Mouse (Mus musculus) MEL (cell line): Measurements from ENCODE around the gene Shld2. TPM values are rescaled to one million over a fixed set of nuclear protein-coding genes. Genes with fewer than 3 reads are reported as not detected.
A peak's percentile ranks its signal among the peaks of the same experiment; 100 is the strongest.

Experiments
- DNase-seq: peaks from one replicate; pipeline ENCODE4 v3.0.0; 2011; ENCODE audit warnings: low read depth, low spot score
- H3K27ac ChIP-seq: 2 replicates; pipeline ENCODE4 v1.5.1; 2012; ENCODE audit warnings: low read depth, mild to moderate bottlenecking, control low read depth, low read length, moderate library complexity; ENCODE audit not compliant: control insufficient read depth
- H3K27me3 ChIP-seq, 2 experiments: fragments of 150-350 bp in 1 of 2; sonication (generic) in 1 of 2; 2 replicates each; pipeline ENCODE4 v1.6.1; 2012; ENCODE audit warnings: low read length in 2 of 2, mild to moderate bottlenecking in 2 of 2, improper control_type of control experiment in 1 of 2, moderate library complexity in 1 of 2; ENCODE audit not compliant: insufficient read depth in 2 of 2, control insufficient read depth in 1 of 2
- H3K36me3 ChIP-seq, 2 experiments: 2 replicates each; pipeline ENCODE4 v1.6.1; 2012 to 2014; ENCODE audit warnings: low read length in 2 of 2, improper control_type of control experiment in 1 of 2, inconsistent platforms in 1 of 2, mild to moderate bottlenecking in 1 of 2; ENCODE audit not compliant: insufficient read depth in 2 of 2, control insufficient read depth in 1 of 2
- H3K4me1 ChIP-seq, 2 experiments: fragments of 150-350 bp in 1 of 2; sonication (generic) in 1 of 2; 2 replicates each; pipeline ENCODE4 v1.6.1; 2012; ENCODE audit warnings: low read length in 2 of 2, improper control_type of control experiment in 1 of 2, mild to moderate bottlenecking in 1 of 2; ENCODE audit not compliant: insufficient read depth in 2 of 2, control insufficient read depth in 1 of 2
- H3K4me3 ChIP-seq, 2 experiments: fragments of 150-350 bp in 1 of 2; sonication (generic) in 1 of 2; 2 replicates each; pipeline ENCODE4 v1.5.1; 2012; ENCODE audit warnings: low read depth in 2 of 2, low read length in 2 of 2, mild to moderate bottlenecking in 2 of 2, moderate library complexity in 2 of 2, control low read depth in 1 of 2, improper control_type of control experiment in 1 of 2; ENCODE audit not compliant: control insufficient read depth in 1 of 2, insufficient read depth in 1 of 2
- H3K79me2 ChIP-seq: 2 replicates; pipeline ENCODE4 v1.6.1; 2012; ENCODE audit warnings: mild to moderate bottlenecking, low read length, moderate library complexity; ENCODE audit not compliant: control insufficient read depth, poor library complexity, insufficient read depth
- H3K9ac ChIP-seq: 2 replicates; pipeline ENCODE4 v1.6.1; 2012; ENCODE audit warnings: low read depth, mild to moderate bottlenecking, control low read depth, low read length, moderate library complexity; ENCODE audit not compliant: control insufficient read depth, poor library complexity, severe bottlenecking
- H3K9me3 ChIP-seq: fragments of 150-350 bp; sonication (generic); replicated peaks from 2 replicates; pipeline ENCODE4 v1.6.1; 2012; ENCODE audit warnings: mild to moderate bottlenecking, low read length, improper control_type of control experiment, moderate library complexity; ENCODE audit not compliant: insufficient read depth
- BHLHE40 ChIP-seq: IDR thresholded peaks from 2 replicates; pipeline ENCODE4 v1.6.1; 2012; ENCODE audit warnings: low read depth, mild to moderate bottlenecking, inconsistent platforms, low read length, improper control_type of control experiment, borderline replicate concordance
- CHD1 ChIP-seq: IDR thresholded peaks from 2 replicates; pipeline ENCODE4 v1.6.1; 2012; ENCODE audit warnings: low read depth, mild to moderate bottlenecking, inconsistent platforms, low read length, improper control_type of control experiment
- CHD2 ChIP-seq: IDR thresholded peaks from 2 replicates; pipeline ENCODE4 v1.6.1; 2011; ENCODE audit warnings: low read length, improper control_type of control experiment
- E2F4 ChIP-seq: IDR thresholded peaks from 2 replicates; pipeline ENCODE4 v1.6.1; 2011; ENCODE audit warnings: low read depth, low read length, improper control_type of control experiment, borderline replicate concordance
- GATA1 ChIP-seq: IDR thresholded peaks from 2 replicates; pipeline ENCODE4 v1.6.1; 2011; ENCODE audit warnings: low read depth, low read length, improper control_type of control experiment
- HCFC1 ChIP-seq: IDR thresholded peaks from 2 replicates; pipeline ENCODE4 v1.6.1; 2012; ENCODE audit warnings: low read depth, mild to moderate bottlenecking, inconsistent platforms, low read length, improper control_type of control experiment, moderate library complexity
- KAT2A ChIP-seq: conservative IDR thresholded peaks from 2 replicates; pipeline ENCODE4 v1.6.1; 2012; ENCODE audit warnings: low read depth, low read length, improper control_type of control experiment, inconsistent platforms
- MAFK ChIP-seq: IDR thresholded peaks from 2 replicates; pipeline ENCODE4 v1.6.1; 2011; ENCODE audit warnings: low read depth, mild to moderate bottlenecking, low read length, improper control_type of control experiment, borderline replicate concordance
- MAX ChIP-seq: IDR thresholded peaks from 2 replicates; pipeline ENCODE4 v1.6.1; 2011; ENCODE audit warnings: low read length, improper control_type of control experiment
- MAZ ChIP-seq: IDR thresholded peaks from 2 replicates; pipeline ENCODE4 v1.6.1; 2012; ENCODE audit warnings: low read depth, mild to moderate bottlenecking, inconsistent platforms, low read length, improper control_type of control experiment
- MXI1 ChIP-seq: IDR thresholded peaks from 2 replicates; pipeline ENCODE4 v1.6.1; 2011; ENCODE audit warnings: mild to moderate bottlenecking, low read depth, low read length, improper control_type of control experiment
- POLR2A ChIP-seq, 2 experiments: IDR thresholded peaks; 2 replicates each; pipeline ENCODE4 v1.6.1; 2011 to 2012; ENCODE audit warnings: low read length in 2 of 2, mild to moderate bottlenecking in 2 of 2, control low read depth in 1 of 2, improper control_type of control experiment in 1 of 2, low read depth in 1 of 2, moderate library complexity in 1 of 2; ENCODE audit not compliant: control insufficient read depth in 1 of 2, insufficient read depth in 1 of 2, poor library complexity in 1 of 2
- POLR2AphosphoS2 ChIP-seq: IDR thresholded peaks from 2 replicates; pipeline ENCODE4 v1.6.1; 2011; ENCODE audit warnings: low read length, improper control_type of control experiment
- RAD21 ChIP-seq: IDR thresholded peaks from 2 replicates; pipeline ENCODE4 v1.6.1; 2011; ENCODE audit warnings: mild to moderate bottlenecking, low read depth, low read length, improper control_type of control experiment
- SIN3A ChIP-seq: IDR thresholded peaks from 2 replicates; pipeline ENCODE4 v1.6.1; 2012; ENCODE audit warnings: low read length, improper control_type of control experiment, inconsistent platforms
- TAL1 ChIP-seq: IDR thresholded peaks from 2 replicates; pipeline ENCODE4 v1.6.1; 2012; ENCODE audit warnings: mild to moderate bottlenecking, inconsistent platforms, low read length, moderate library complexity, mixed read lengths
- TBP ChIP-seq: IDR thresholded peaks from 2 replicates; pipeline ENCODE4 v1.8.0; 2011; ENCODE audit warnings: low read depth, low read length, improper control_type of control experiment
- UBTF ChIP-seq: IDR thresholded peaks from 2 replicates; pipeline ENCODE4 v1.6.1; 2012; ENCODE audit warnings: low read depth, mild to moderate bottlenecking, inconsistent platforms, low read length, improper control_type of control experiment, moderate library complexity, borderline replicate concordance; ENCODE audit not compliant: insufficient read depth
- USF2 ChIP-seq, 2 experiments: IDR thresholded peaks; 2 replicates each; pipeline ENCODE4 v1.6.1; 2011 to 2012; ENCODE audit warnings: improper control_type of control experiment in 2 of 2, low read length in 2 of 2, borderline replicate concordance in 1 of 2, inconsistent platforms in 1 of 2, low read depth in 1 of 2, mild to moderate bottlenecking in 1 of 2; ENCODE audit not compliant: insufficient read depth in 1 of 2
- ZC3H11A ChIP-seq: IDR thresholded peaks from 2 replicates; pipeline ENCODE4 v1.6.1; 2012; ENCODE audit warnings: low read depth, mild to moderate bottlenecking, inconsistent platforms, low read length, improper control_type of control experiment
- ZMIZ1 ChIP-seq: IDR thresholded peaks from 2 replicates; pipeline ENCODE4 v1.6.1; 2012; ENCODE audit warnings: low read depth, mild to moderate bottlenecking, inconsistent platforms, low read length, improper control_type of control experiment, moderate library complexity
- ZNF384 ChIP-seq: IDR thresholded peaks from 2 replicates; pipeline ENCODE4 v1.6.1; 2012; ENCODE audit warnings: low read depth, mild to moderate bottlenecking, inconsistent platforms, low read length, improper control_type of control experiment
- polyA plus RNA-seq, 2 experiments: library from polyadenylated mRNA; stranded (reverse) in 1 of 2; unstranded in 1 of 2; fragments of >175 nt in 1 of 2; fragments of >200 nt in 1 of 2; gene quantifications; 2 replicates each; pipeline versions ENCODE4 v1.2.1 to v1.2.4; 2012; ENCODE audit warnings: low replicate concordance in 2 of 2, low read depth in 1 of 2; ENCODE audit not compliant: insufficient read length in 2 of 2, insufficient read depth in 1 of 2, missing spikeins in 1 of 2
- total RNA-seq: library from RNA; depleted of rRNA; stranded (reverse); fragments of 300-350 nt; gene quantifications from 2 replicates; pipeline ENCODE4 v1.2.3, GENCODE M21; 2012

Shld2 gene
- total and polyA plus RNA-seq, 3 experiments: 7.0 to 7.9 TPM; not detected in 1

GRCm38 (mm10) chr14:34311021-34311631, 833 bp upstream of the Shld2 start:
- 0 out of 2 replicates have a peak, but pooled peaks have one; percentile 5 for TF ChIP-seq ZMIZ1
- no peak for TF ChIP-seq E2F4
- peak; percentile 77; the same call in 1 of the 2 replicates for TF ChIP-seq UBTF
- TF ChIP-seq SIN3A: peak; percentile 60
- no peak for TF ChIP-seq BHLHE40
- TF ChIP-seq KAT2A: no peak
- peak; percentile 35 for TF ChIP-seq MXI1
- no peak for TF ChIP-seq CHD1
- no peak for TF ChIP-seq MAFK
- TF ChIP-seq USF2 (IDR thresholded peaks at IDR 0.05; ENCODE audit: borderline replicate concordance in 1 of 2, insufficient read depth in 1 of 2, low read depth in 1 of 2, low read length in 2 of 2): no peak
- TF ChIP-seq GATA1: no peak
- peak; percentile 66 for TF ChIP-seq MAX
- TF ChIP-seq MAZ: no peak
- TF ChIP-seq CHD2: no peak
- TF ChIP-seq TAL1: no peak
- no peak for TF ChIP-seq ZC3H11A
- TF ChIP-seq ZNF384: peak; percentile 41; the same call in 1 of the 2 replicates
- TF ChIP-seq RAD21: no peak
- no peak for TF ChIP-seq TBP
- no peak for TF ChIP-seq POLR2A (IDR thresholded peaks at IDR 0.05; ENCODE audit: control insufficient read depth in 1 of 2, insufficient read depth in 1 of 2, low read depth in 1 of 2, low read length in 2 of 2, poor library complexity in 1 of 2)
- TF ChIP-seq POLR2AphosphoS2: no peak
- Histone ChIP-seq H3K27me3 (no peaks in the 10 kb centered on the region), H3K27ac (peak overlapping the region; percentile 63), H3K9ac (peak overlapping the region; percentile 96), H3K36me3 (peaks cover 6 to 33% of the 10 kb centered on the region in 2 experiments), H3K79me2 (peaks cover 43% of the 10 kb centered on the region), H3K9me3 (no peaks in the 10 kb centered on the region), H3K4me3 (peak overlapping the region; percentile 91 to 93), H3K4me1 (peaks cover 12 to 30% of the 10 kb centered on the region in 2 experiments)
- DNase-seq: peak; percentile 75

DNA sequence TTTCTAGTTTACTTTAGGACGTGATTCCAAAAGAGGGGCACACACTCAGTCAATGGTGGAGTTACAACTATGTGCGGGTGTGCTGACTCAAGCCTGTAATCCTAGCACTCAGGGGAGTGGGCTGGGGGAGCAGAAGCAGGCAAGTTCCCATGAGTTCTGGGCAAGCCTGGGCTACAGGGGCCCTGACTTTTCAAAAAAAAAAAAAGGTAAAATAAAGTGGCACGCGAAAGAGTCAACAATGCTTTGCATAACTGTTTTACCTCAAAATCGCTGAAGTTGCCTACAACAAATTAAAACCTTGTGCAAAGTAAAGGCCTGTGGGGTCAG, 423 bp downstream of the Shld2 start:
- peaks cover 12 to 26% of the 10 kb centered on the region in 2 experiments for H3K4me1 ChIP-seq
- no peak for DNase-seq
- TF ChIP-seq HCFC1 (no peak), UBTF (0 out of 2 replicates have a peak, but pooled peaks have one; percentile 24), POLR2A (IDR thresholded peaks at IDR 0.05; ENCODE audit: control insufficient read depth in 1 of 2, insufficient read depth in 1 of 2, low read depth in 1 of 2, low read length in 2 of 2, poor library complexity in 1 of 2) (no peak), SIN3A (peak; percentile 58; the same call in 1 of the 2 replicates), ZNF384 (peak; percentile 61; the same call in 1 of the 2 replicates)
- H3K27ac ChIP-seq: peak overlapping the region; percentile 61
- H3K27me3 ChIP-seq: no peaks in the 10 kb centered on the region
- H3K9ac ChIP-seq: peak overlapping the region; percentile 97
- peaks cover 3 to 26% of the 10 kb centered on the region in 2 experiments for H3K36me3 ChIP-seq
- H3K9me3 ChIP-seq: no peaks in the 10 kb centered on the region
- peaks cover 36% of the 10 kb centered on the region for H3K79me2 ChIP-seq
- peak overlapping the region; percentile 62 to 89 for H3K4me3 ChIP-seq
